Mouse (Mus musculus): Measurements from ENCODE around the gene Acrbp. TPM values are rescaled to one million over a fixed set of nuclear protein-coding genes. Genes with fewer than 3 reads are reported as not detected.

Gene Acrbp
- polyA plus RNA-seq (2015; fragmentation: Illumina TruSeq; extraction: RNeasy Lipid Tissue Mini Kit (QIAGEN cat#74804); ENCODE audit: insufficient read depth, low read depth, low replicate concordance) = 13.7 TPM

GRCm38 (mm10) chr6:125049678-125050077 lies at the start of gene Acrbp:
Gene Acrbp, plus strand, starts transcription at chr6:125049689.

GRCm38 (mm10) chr6:125009129-125009180 lies 40.5 kb upstream of the Acrbp start, which contains the start of gene Zfp384:
Gene Zfp384, plus strand, starts transcription at chr6:125009145.

GRCm38 (mm10) chr6:125039533-125040153 lies 9.8 kb upstream of the Acrbp start, which contains the start of gene Ing4:
Gene Ing4, plus strand, starts transcription at chr6:125039760.

GRCm38 (mm10) chr6:125067571-125067995 lies 18.1 kb downstream of the Acrbp start, which contains the start of gene Lpar5:
Gene Lpar5, plus strand, starts transcription at chr6:125067920.

GRCm38 (mm10) chr6:125095391-125096278 lies 46.1 kb downstream of the Acrbp start, which contains the start of gene Chd4:
Gene Chd4, plus strand, starts transcription at chr6:125095981.

Other genes starting within 250 kb of the Acrbp start
- 4.9 TPM for gene Spsb2, start 241.0 kb upstream of the Acrbp start, polyA plus RNA-seq (2015; fragmentation: Illumina TruSeq; extraction: RNeasy Lipid Tissue Mini Kit (QIAGEN cat#74804); ENCODE audit: insufficient read depth, low read depth, low replicate concordance)
- gene Tpi1, start 235.4 kb upstream of the Acrbp start, polyA plus RNA-seq (2015; fragmentation: Illumina TruSeq; extraction: RNeasy Lipid Tissue Mini Kit (QIAGEN cat#74804); ENCODE audit: insufficient read depth, low read depth, low replicate concordance) = 34.3 TPM
- gene Usp5, start 220.2 kb upstream of the Acrbp start, polyA plus RNA-seq (2015; fragmentation: Illumina TruSeq; extraction: RNeasy Lipid Tissue Mini Kit (QIAGEN cat#74804); ENCODE audit: insufficient read depth, low read depth, low replicate concordance) = 17.3 TPM
- gene Cdca3, start 220.1 kb upstream of the Acrbp start, polyA plus RNA-seq (2015; fragmentation: Illumina TruSeq; extraction: RNeasy Lipid Tissue Mini Kit (QIAGEN cat#74804); ENCODE audit: insufficient read depth, low read depth, low replicate concordance) = 0.87 TPM
- gene Gnb3, start 209.4 kb upstream of the Acrbp start, polyA plus RNA-seq (2015; fragmentation: Illumina TruSeq; extraction: RNeasy Lipid Tissue Mini Kit (QIAGEN cat#74804); ENCODE audit: insufficient read depth, low read depth, low replicate concordance) = 0.46 TPM
- 8.8 TPM for gene P3h3, start 191.9 kb upstream of the Acrbp start, polyA plus RNA-seq (2015; fragmentation: Illumina TruSeq; extraction: RNeasy Lipid Tissue Mini Kit (QIAGEN cat#74804); ENCODE audit: insufficient read depth, low read depth, low replicate concordance)
- gene Gpr162, start 185.7 kb upstream of the Acrbp start, polyA plus RNA-seq (2015; fragmentation: Illumina TruSeq; extraction: RNeasy Lipid Tissue Mini Kit (QIAGEN cat#74804); ENCODE audit: insufficient read depth, low read depth, low replicate concordance) = not detected
- gene Cd4, start 161.5 kb upstream of the Acrbp start, polyA plus RNA-seq (2015; fragmentation: Illumina TruSeq; extraction: RNeasy Lipid Tissue Mini Kit (QIAGEN cat#74804); ENCODE audit: insufficient read depth, low read depth, low replicate concordance) = not detected
- gene Lag3, start 138.0 kb upstream of the Acrbp start, polyA plus RNA-seq (2015; fragmentation: Illumina TruSeq; extraction: RNeasy Lipid Tissue Mini Kit (QIAGEN cat#74804); ENCODE audit: insufficient read depth, low read depth, low replicate concordance) = 2.0 TPM
- gene Ptms, start 129.6 kb upstream of the Acrbp start, polyA plus RNA-seq (2015; fragmentation: Illumina TruSeq; extraction: RNeasy Lipid Tissue Mini Kit (QIAGEN cat#74804); ENCODE audit: insufficient read depth, low read depth, low replicate concordance) = 234 TPM
- gene Mlf2, start 118.3 kb upstream of the Acrbp start, polyA plus RNA-seq (2015; fragmentation: Illumina TruSeq; extraction: RNeasy Lipid Tissue Mini Kit (QIAGEN cat#74804); ENCODE audit: insufficient read depth, low read depth, low replicate concordance) = 42.2 TPM
- gene Cops7a, start 84.2 kb upstream of the Acrbp start, polyA plus RNA-seq (2015; fragmentation: Illumina TruSeq; extraction: RNeasy Lipid Tissue Mini Kit (QIAGEN cat#74804); ENCODE audit: insufficient read depth, low read depth, low replicate concordance) = 22.9 TPM
- gene Pianp, start 53.0 kb upstream of the Acrbp start, polyA plus RNA-seq (2015; fragmentation: Illumina TruSeq; extraction: RNeasy Lipid Tissue Mini Kit (QIAGEN cat#74804); ENCODE audit: insufficient read depth, low read depth, low replicate concordance) = 2.4 TPM
- gene Zfp384, start 40.5 kb upstream of the Acrbp start, polyA plus RNA-seq (2015; fragmentation: Illumina TruSeq; extraction: RNeasy Lipid Tissue Mini Kit (QIAGEN cat#74804); ENCODE audit: insufficient read depth, low read depth, low replicate concordance) = 19.0 TPM
- gene Ing4, start 9.9 kb upstream of the Acrbp start, polyA plus RNA-seq (2015; fragmentation: Illumina TruSeq; extraction: RNeasy Lipid Tissue Mini Kit (QIAGEN cat#74804); ENCODE audit: insufficient read depth, low read depth, low replicate concordance) = 15.3 TPM
- not detected for gene Lpar5, start 18.2 kb downstream of the Acrbp start, polyA plus RNA-seq (2015; fragmentation: Illumina TruSeq; extraction: RNeasy Lipid Tissue Mini Kit (QIAGEN cat#74804); ENCODE audit: insufficient read depth, low read depth, low replicate concordance)
- 21.1 TPM for gene Chd4, start 46.3 kb downstream of the Acrbp start, polyA plus RNA-seq (2015; fragmentation: Illumina TruSeq; extraction: RNeasy Lipid Tissue Mini Kit (QIAGEN cat#74804); ENCODE audit: insufficient read depth, low read depth, low replicate concordance)
- gene Nop2, start 82.2 kb downstream of the Acrbp start, polyA plus RNA-seq (2015; fragmentation: Illumina TruSeq; extraction: RNeasy Lipid Tissue Mini Kit (QIAGEN cat#74804); ENCODE audit: insufficient read depth, low read depth, low replicate concordance) = 5.7 TPM
- gene Iffo1, start 95.6 kb downstream of the Acrbp start, polyA plus RNA-seq (2015; fragmentation: Illumina TruSeq; extraction: RNeasy Lipid Tissue Mini Kit (QIAGEN cat#74804); ENCODE audit: insufficient read depth, low read depth, low replicate concordance) = 7.2 TPM
- gene Gapdh, start 116.8 kb downstream of the Acrbp start, polyA plus RNA-seq (2015; fragmentation: Illumina TruSeq; extraction: RNeasy Lipid Tissue Mini Kit (QIAGEN cat#74804); ENCODE audit: insufficient read depth, low read depth, low replicate concordance) = 116 TPM
- 11.3 TPM for gene Ncapd2, start 142.0 kb downstream of the Acrbp start, polyA plus RNA-seq (2015; fragmentation: Illumina TruSeq; extraction: RNeasy Lipid Tissue Mini Kit (QIAGEN cat#74804); ENCODE audit: insufficient read depth, low read depth, low replicate concordance)
- 27.0 TPM for gene Mrpl51, start 142.1 kb downstream of the Acrbp start, polyA plus RNA-seq (2015; fragmentation: Illumina TruSeq; extraction: RNeasy Lipid Tissue Mini Kit (QIAGEN cat#74804); ENCODE audit: insufficient read depth, low read depth, low replicate concordance)
- 4.9 TPM for gene Vamp1, start 165.9 kb downstream of the Acrbp start, polyA plus RNA-seq (2015; fragmentation: Illumina TruSeq; extraction: RNeasy Lipid Tissue Mini Kit (QIAGEN cat#74804); ENCODE audit: insufficient read depth, low read depth, low replicate concordance)
- 4.7 TPM for gene Tapbpl, start 182.2 kb downstream of the Acrbp start, polyA plus RNA-seq (2015; fragmentation: Illumina TruSeq; extraction: RNeasy Lipid Tissue Mini Kit (QIAGEN cat#74804); ENCODE audit: insufficient read depth, low read depth, low replicate concordance)
- not detected for gene Cd27, start 187.3 kb downstream of the Acrbp start, polyA plus RNA-seq (2015; fragmentation: Illumina TruSeq; extraction: RNeasy Lipid Tissue Mini Kit (QIAGEN cat#74804); ENCODE audit: insufficient read depth, low read depth, low replicate concordance)
- gene Tuba3a, start 236.4 kb downstream of the Acrbp start, polyA plus RNA-seq (2015; fragmentation: Illumina TruSeq; extraction: RNeasy Lipid Tissue Mini Kit (QIAGEN cat#74804); ENCODE audit: insufficient read depth, low read depth, low replicate concordance) = not detected